Mouse (Mus musculus): ENCODE measurements around the gene Ndufs6. TPM values are rescaled to one million over a fixed set of nuclear protein-coding genes. Genes with fewer than 3 reads are reported as not detected.

Ndufs6 gene
- total and polyA plus RNA-seq, 2 experiments from 2014 or later: 117 to 423 TPM

DNA sequence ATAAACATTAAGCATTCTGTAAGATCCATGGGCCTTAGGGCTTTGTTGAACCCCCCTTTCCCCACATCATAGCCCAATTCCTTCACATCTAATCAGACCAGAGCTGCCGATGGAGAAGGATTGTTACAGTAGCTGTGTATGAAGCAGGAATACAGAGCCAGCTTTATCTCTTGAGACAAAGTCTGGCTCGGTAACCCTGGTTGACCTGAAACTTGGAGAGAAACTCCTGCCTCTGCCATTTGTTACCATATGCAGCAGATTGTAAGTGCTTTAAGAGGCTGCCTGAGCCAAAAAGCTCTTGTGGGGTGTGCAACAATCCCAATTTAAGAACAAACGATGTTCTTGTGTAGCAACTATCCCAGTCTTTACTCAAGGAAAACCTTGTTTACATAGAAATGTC is 3.4 kb upstream of the Ndufs6 start:
- Histone ChIP-seq H3K4me1 (ENCODE audit: insufficient read depth) (peaks cover 14% of the 10 kb centered on the region), H3K4me2 (ENCODE audit: low read depth) (peak overlapping the region; percentile 87), H3K4me3 (ENCODE audit: low read depth, low read length) (peak overlapping the region; percentile 68), H3K27me3 (ENCODE audit: insufficient read depth, low read length) (no peaks in the 10 kb centered on the region), H3K9ac (peak overlapping the region; percentile 76), H3K27ac (ENCODE audit: low read depth, low read length) (no peak overlapping the region), H3K9me3 (ENCODE audit: low read length) (no peaks in the 10 kb centered on the region), H3K36me3 (ENCODE audit: insufficient read depth) (no peaks in the 10 kb centered on the region)
- ATAC-seq: no peak
- no peak for TF ChIP-seq CTCF (IDR thresholded peaks at IDR 0.05; ENCODE audit: low read depth)
- 67% methylated on average over 3 of the region's 3 CpGs for WGBS
- peak; percentile 12 for DNase-seq

DNA sequence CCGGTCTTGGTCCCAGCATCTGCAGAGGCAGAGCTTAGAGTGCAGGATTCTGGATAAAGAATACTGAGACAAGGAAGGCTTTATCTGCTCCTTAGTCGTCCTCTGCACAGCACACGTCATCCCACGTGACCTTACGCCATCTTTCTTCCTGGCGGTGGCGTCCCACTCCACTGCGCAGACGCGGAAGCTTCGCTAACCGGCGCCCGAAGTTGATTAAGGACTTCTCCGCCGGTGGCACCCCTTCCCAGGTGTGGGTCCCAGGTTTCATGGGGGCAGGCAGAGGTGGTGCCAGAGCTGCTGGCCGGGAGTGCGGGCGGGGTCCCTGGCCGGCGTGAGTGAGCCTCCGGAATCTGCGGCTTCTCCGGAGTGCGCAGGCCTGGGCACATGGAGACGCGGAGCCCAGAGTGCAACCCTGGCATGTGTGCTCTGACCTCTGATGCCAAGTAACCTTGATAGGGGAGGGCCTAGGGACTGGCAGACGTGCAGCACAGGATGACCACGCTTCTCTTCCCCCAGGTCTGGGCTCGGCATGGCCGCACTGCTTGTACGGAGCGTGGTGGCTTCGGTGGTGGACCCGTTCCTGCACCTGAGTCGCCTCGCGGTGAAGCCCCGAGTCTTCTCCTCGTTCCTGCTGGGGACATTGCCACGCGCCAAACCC is 2.6 kb upstream of the Ndufs6 start:
- peaks cover 14% of the 10 kb centered on the region for H3K4me1 ChIP-seq (ENCODE audit: insufficient read depth)
- 0 out of 2 replicates have a peak, but pooled peaks cover 2% of the 10 kb centered on the region for H3K36me3 ChIP-seq (ENCODE audit: insufficient read depth)
- peak; percentile 95 for DNase-seq
- WGBS: 1% methylated on average over 42 of the region's 42 CpGs
- peak overlapping the region; percentile 87 for H3K4me2 ChIP-seq (ENCODE audit: low read depth)
- peak overlapping the region; percentile 76 for H3K9ac ChIP-seq
- H3K4me3 ChIP-seq (ENCODE audit: low read depth, low read length): peak overlapping the region; percentile 68
- no peaks in the 10 kb centered on the region for H3K9me3 ChIP-seq (ENCODE audit: low read length)
- peak overlapping the region; percentile 80 for H3K27ac ChIP-seq (ENCODE audit: low read depth, low read length)
- ATAC-seq: peak; percentile 93
- no peaks in the 10 kb centered on the region for H3K27me3 ChIP-seq (ENCODE audit: insufficient read depth, low read length)
- no peak for TF ChIP-seq CTCF (IDR thresholded peaks at IDR 0.05; ENCODE audit: low read depth)

DNA sequence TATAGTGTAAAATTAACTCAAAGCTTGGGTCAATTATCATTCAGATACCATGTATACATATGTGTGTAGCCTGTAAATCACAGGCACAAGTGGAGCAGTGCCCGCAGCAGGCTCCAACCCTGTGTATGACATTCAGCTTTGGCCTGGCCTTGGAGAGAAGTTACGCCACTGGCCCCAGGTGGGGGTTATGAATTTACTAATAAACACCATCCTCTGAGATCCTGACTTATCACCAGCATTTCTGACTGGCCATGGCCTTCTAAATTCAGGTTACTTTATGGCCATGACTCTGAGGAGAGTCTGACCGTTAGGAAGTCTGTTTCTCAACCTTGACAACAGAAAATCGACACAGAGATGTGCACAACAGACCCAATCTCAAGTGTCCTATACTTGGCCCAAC is 4.9 kb downstream of the Ndufs6 start:
- no peaks in the 10 kb centered on the region for H3K4me1 ChIP-seq (ENCODE audit: insufficient read depth)
- H3K27ac ChIP-seq (ENCODE audit: low read depth, low read length): no peak overlapping the region
- no peak for TF ChIP-seq CTCF (IDR thresholded peaks at IDR 0.05; ENCODE audit: low read depth)
- WGBS: 97% methylated on average over 4 of the region's 4 CpGs
- no peak overlapping the region for H3K4me3 ChIP-seq (ENCODE audit: low read depth, low read length)
- no peaks in the 10 kb centered on the region for H3K9me3 ChIP-seq (ENCODE audit: low read length)
- no peak for DNase-seq
- no peak overlapping the region for H3K9ac ChIP-seq
- H3K4me2 ChIP-seq (ENCODE audit: low read depth): no peak overlapping the region
- no peaks in the 10 kb centered on the region for H3K27me3 ChIP-seq (ENCODE audit: insufficient read depth, low read length)
- H3K36me3 ChIP-seq (ENCODE audit: insufficient read depth): peaks cover 43% of the 10 kb centered on the region
- no peak for ATAC-seq

DNA sequence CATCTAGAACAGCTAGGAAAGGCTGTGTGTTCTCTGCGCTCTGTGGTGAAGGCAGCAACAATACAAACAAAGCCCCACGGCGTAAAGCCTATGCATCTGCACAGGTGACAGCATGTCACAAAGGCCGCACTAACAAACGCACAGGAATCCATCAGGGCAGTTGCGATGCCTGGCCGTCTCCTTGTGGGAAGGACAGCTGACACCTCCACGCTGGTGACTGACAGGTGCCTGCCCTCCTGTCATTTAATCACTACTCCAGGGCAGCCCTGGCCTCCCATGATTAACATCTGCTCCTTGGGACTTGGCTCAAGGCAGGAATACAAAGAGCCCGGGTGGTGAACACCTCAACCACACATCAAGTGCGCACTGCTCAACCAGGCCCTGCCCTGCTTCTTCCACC is 5.7 kb downstream of the Ndufs6 start:
- no peak for DNase-seq
- Histone ChIP-seq H3K36me3 (ENCODE audit: insufficient read depth) (peaks cover 51% of the 10 kb centered on the region), H3K27me3 (ENCODE audit: insufficient read depth, low read length) (no peaks in the 10 kb centered on the region), H3K4me3 (ENCODE audit: low read depth, low read length) (no peak overlapping the region), H3K27ac (ENCODE audit: low read depth, low read length) (no peak overlapping the region), H3K9me3 (ENCODE audit: low read length) (no peaks in the 10 kb centered on the region), H3K4me1 (ENCODE audit: insufficient read depth) (no peaks in the 10 kb centered on the region), H3K9ac (no peak overlapping the region), H3K4me2 (ENCODE audit: low read depth) (no peak overlapping the region)
- WGBS: 85% methylated on average over 10 of the region's 10 CpGs
- no peak for ATAC-seq
- no peak for TF ChIP-seq CTCF (IDR thresholded peaks at IDR 0.05; ENCODE audit: low read depth)

DNA sequence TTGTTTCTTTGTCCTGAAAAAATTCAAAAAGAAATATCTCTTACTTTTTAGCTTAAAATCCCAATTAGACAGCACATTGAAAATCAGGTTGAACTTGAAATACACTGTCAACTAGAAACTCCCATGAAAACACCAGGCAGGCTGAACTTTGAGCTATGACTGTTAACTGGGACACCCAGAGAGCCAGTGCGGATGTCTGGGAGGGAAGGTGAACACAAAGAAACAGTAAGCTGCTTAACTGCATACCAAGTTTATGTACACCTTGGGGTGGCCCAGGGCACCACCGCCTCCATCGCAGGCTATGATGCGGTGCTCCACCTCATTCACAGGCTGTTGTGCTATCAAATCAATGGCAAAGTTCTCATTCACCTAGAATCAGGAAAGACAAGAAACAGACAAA is 8.3 kb downstream of the Ndufs6 start:
- DNase-seq (no peak), ATAC-seq (no peak)
- H3K9me3 ChIP-seq (ENCODE audit: low read length): 0 out of 2 replicates have a peak, but pooled peaks cover 3% of the 10 kb centered on the region
- H3K27me3 ChIP-seq (ENCODE audit: insufficient read depth, low read length): no peaks in the 10 kb centered on the region
- no peak overlapping the region for H3K27ac ChIP-seq (ENCODE audit: low read depth, low read length)
- no peaks in the 10 kb centered on the region for H3K4me1 ChIP-seq (ENCODE audit: insufficient read depth)
- 96% methylated on average over 4 of the region's 4 CpGs for WGBS
- TF ChIP-seq CTCF (IDR thresholded peaks at IDR 0.05; ENCODE audit: low read depth): no peak
- H3K36me3 ChIP-seq (ENCODE audit: insufficient read depth): peaks cover 52% of the 10 kb centered on the region
- H3K9ac ChIP-seq: no peak overlapping the region
- H3K4me3 ChIP-seq (ENCODE audit: low read depth, low read length): no peak overlapping the region
- H3K4me2 ChIP-seq (ENCODE audit: low read depth): no peak overlapping the region

DNA sequence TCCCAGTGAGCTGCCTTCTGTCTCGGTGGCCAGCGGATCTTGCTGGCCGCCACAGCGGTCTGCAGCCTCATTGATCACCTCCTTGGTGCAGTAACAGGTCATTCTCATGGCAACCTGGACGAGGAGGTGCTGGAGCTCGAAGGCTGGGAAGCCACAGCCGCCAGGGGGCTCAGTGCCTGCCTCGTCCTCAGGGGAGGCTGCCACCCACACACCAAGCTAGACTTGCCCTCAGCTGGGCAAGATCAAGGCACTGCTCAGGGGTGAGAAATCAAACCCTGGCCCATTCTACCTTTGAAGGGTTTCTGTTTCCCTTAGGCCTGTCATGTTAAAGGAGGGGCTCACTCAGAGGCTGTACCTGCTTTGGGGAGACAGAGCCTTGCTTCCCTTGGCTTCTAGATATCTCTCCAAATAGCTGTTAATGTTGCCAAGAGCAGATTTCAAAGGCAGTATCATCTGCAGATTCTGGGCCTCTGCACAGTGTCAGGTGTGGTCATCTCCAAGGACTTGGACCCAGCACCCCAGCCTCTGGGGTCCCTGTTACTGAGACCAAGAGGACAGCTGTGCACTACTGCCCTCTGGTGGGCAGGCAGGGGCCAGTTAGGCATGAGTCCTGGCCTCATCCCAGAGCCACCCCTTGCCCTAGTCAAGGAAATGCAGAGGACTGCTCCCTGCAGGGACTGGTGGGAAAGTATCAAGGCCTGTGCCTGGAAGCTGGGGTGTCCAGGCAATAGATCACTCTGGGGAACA is 18.0 kb downstream of the Ndufs6 start:
- Histone ChIP-seq H3K4me1 (ENCODE audit: insufficient read depth) (no peaks in the 10 kb centered on the region), H3K4me2 (ENCODE audit: low read depth) (no peak overlapping the region), H3K27me3 (ENCODE audit: insufficient read depth, low read length) (no peaks in the 10 kb centered on the region), H3K4me3 (ENCODE audit: low read depth, low read length) (no peak overlapping the region), H3K9ac (no peak overlapping the region), H3K9me3 (ENCODE audit: low read length) (no peaks in the 10 kb centered on the region), H3K27ac (ENCODE audit: low read depth, low read length) (no peak overlapping the region), H3K36me3 (ENCODE audit: insufficient read depth) (no peaks in the 10 kb centered on the region)
- WGBS: 32% methylated on average over 8 of the region's 8 CpGs
- DNase-seq (peak; percentile 45), ATAC-seq (0 out of 2 replicates have a peak, but pooled peaks have one; percentile 26)
- peak; percentile 71 for TF ChIP-seq CTCF (IDR thresholded peaks at IDR 0.05; ENCODE audit: low read depth)

DNA sequence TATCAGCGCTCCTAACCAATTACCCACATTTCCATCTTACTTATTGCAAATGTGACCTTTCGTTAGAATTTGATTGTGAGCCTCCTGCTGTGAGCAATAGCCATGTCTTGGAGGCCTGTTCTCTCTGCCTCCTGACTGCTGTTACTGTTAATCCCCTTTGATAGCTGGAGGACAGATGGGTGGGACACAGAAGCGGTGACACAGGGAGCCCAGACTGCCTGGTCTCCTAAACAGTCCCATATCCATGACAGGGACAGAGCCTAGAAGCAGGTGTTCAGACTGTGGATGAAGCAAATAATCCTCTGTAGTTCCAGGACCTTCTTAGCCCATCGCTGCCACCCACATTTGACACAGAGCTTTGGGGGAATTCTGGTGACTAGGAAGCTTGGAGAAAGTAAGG is 21.9 kb downstream of the Ndufs6 start:
- no peak overlapping the region for H3K4me3 ChIP-seq (ENCODE audit: low read depth, low read length)
- H3K9me3 ChIP-seq (ENCODE audit: low read length): no peaks in the 10 kb centered on the region
- TF ChIP-seq CTCF (IDR thresholded peaks at IDR 0.05; ENCODE audit: low read depth): no peak
- no peaks in the 10 kb centered on the region for H3K36me3 ChIP-seq (ENCODE audit: insufficient read depth)
- DNase-seq (no peak), ATAC-seq (no peak)
- H3K27me3 ChIP-seq (ENCODE audit: insufficient read depth, low read length): no peaks in the 10 kb centered on the region
- H3K4me1 ChIP-seq (ENCODE audit: insufficient read depth): no peaks in the 10 kb centered on the region
- no peak overlapping the region for H3K4me2 ChIP-seq (ENCODE audit: low read depth)
- no peak overlapping the region for H3K9ac ChIP-seq
- WGBS: 42% methylated on average over 4 of the region's 4 CpGs
- no peak overlapping the region for H3K27ac ChIP-seq (ENCODE audit: low read depth, low read length)

Measured in forebrain, postnatal 0 days (tissue).